Mouse (Mus musculus) testis, postnatal 10 days (tissue): Measurements from ENCODE around the gene Vps25.

Experiments
- DNase-seq: peaks from one replicate; pipeline ENCODE4 v3.0.0; 2021; ENCODE audit warnings: low spot score

The Vps25 gene

GRCm38 (mm10) chr11:101276319-101277070, 23.0 kb downstream of the Vps25 start:
- peak; percentile 51 for DNase-seq

GRCm38 (mm10) chr11:101277381-101278222, 24.1 kb downstream of the Vps25 start:
- DNase-seq = no peak

GRCm38 (mm10) chr11:101278223-101279192, 25.0 kb downstream of the Vps25 start, which contains the start of the genes Cntd1 and Coa3:
Cntd1 (plus strand) TSS chr11:101279012.
Coa3 (minus strand) TSS chr11:101279114.
- DNase-seq = peak; percentile 82

- peak; percentile 48 for DNase-seq
These were observed 25.7 kb downstream of the Vps25 start for GRCm38 (mm10) chr11:101279193-101279569.

GRCm38 (mm10) chr11:101280837-101281236, 27.3 kb downstream of the Vps25 start:
- no peak for DNase-seq

GRCm38 (mm10) chr11:101282896-101283295, 29.4 kb downstream of the Vps25 start:
- no peak for DNase-seq

DNA sequence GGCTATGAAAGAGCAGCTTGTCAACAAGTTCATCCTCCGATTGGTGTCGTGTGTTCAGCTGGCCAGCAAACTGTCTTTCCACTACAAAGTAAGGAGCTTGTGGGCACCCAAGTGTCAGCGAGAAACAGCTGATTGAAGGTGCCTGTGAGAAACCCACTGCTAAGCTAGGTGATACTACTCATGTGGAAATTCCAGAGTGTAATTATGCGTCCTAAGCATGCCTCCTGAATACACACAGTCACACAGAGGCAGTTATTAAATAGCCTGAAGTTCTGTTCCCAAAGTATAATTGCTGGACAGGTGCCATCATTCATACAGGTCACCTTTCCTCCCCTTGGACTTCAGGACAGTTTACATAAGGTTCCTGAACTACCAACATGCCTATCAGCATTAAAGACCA, 30.3 kb downstream of the Vps25 start:
- no peak for DNase-seq

DNA sequence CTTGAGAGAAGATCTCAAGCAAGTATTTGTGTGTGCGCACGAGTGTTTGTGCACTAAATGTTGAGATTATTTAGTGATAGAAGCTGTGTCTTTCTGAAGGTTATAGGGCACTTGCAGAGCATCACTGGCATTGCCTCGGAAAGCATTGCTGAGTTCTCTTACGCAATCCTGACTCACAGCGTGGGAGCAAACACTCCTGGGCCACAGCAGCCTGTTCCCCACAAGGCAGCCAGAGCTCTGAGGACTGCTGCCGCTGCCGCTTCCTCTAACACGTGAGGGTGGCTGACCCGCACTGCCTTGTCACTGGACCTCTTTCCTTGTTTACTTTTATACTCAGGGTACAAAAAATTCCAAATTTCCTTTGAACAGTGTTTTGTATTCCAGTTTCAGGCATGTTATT, 33.8 kb downstream of the Vps25 start:
- DNase-seq = no peak

DNA sequence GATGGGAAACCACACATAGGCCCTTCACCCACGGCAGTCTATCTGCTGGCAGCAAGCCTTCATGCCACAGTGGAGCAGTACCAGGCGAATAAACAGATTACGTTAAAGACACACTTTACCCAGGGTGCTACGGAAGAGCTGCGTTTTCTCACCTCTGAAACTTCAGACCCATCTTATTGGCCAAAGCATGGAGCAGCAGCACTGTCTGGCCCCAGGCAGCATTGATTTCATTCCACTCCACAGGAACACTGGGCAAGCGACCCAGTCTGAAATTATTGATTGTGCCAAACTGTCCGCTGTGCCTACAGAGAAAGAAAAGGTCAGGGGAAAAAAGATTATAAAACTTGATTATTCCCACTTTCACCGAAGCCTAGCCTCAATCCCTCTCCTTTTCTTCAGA, 37.7 kb downstream of the Vps25 start:
- DNase-seq = no peak

DNA sequence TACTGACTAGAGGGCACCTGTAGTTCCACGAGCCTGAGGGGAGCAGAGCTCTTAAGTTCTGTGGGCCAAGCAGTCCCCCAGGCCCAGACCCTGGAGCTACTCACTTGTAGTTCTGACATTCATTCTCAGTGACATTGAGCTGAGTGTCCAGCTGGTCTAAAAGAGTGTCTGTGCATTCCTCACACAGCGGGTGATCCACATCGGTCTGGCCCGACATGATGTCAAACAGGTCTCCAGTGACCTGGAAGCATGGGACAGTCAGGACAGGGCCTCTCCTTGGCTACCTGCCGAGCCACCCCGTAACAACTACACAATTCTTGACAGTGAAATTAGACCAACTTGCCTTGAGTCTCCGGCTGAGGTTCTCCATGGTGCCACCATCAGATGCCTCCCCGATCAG, 41.7 kb downstream of the Vps25 start:
- DNase-seq = no peak

DNA sequence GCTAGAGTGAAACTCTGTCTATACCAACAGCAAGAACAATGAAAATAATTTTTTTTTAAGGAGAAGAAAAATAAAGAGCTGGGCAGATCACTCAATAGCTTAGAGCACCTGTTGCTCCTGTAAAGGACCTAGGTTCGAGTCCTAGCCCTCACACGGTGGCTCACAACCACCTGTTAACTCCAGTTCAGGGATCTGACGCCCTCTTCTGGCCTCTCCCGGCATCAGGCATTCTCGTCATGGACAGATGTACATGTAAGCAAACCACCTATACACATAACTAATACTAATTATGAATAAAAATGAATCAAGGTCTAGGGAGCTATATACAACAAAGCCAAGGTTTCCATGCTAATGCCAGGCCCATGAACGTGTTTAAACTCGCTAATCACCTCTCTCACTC, 47.4 kb downstream of the Vps25 start:
- DNase-seq = peak; percentile 57

GRCm38 (mm10) chr11:101301299-101302003, 47.9 kb downstream of the Vps25 start:
- DNase-seq = no peak

GRCm38 (mm10) chr11:101302004-101302798, 48.7 kb downstream of the Vps25 start, which contains the start of gene Becn1:
Becn1 (minus strand) TSS chr11:101302286.
- peak; percentile 100 for DNase-seq

DNA sequence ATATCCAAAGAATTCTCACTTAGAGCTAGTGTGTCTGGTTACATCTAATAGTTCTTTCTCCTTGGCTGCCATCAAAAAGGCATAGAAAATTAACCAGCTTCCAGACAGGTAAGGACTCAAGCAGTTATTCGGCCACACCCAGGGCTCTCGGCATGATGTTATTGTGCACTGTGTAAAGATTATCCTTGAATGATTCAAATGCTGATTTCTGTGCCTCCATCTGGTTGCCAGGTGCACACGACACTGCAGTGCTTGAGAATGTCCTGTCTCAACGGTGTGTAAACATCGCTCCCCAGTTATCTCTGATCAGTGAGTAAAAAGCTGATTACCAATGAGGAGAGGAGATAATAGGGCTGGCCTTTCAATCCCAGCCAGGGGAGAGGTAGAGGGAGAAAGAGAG, 54.2 kb downstream of the Vps25 start:
- DNase-seq = no peak
